ENCODE assay signal across 10 mouse cellular contexts in the genomic region with DNA sequence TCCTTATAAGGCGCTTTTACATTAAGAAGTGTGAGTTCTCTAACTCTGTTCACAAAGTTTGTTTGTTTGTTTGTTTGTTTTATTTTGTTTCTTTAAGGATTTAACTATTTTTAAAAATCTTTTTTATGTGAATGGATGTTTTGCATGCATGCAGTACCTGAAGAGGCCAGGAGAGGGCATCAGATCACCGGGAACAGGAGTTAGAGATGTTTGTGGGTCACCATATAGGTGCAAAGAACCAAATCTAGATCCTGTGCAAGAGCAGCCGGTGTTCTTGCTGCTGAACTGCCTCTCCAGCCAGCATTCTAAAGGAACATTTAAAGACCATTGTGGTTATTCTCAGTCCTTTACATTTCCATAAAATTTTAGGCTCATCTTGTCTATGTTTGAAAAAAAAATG. TPM values are rescaled to one million over a fixed set of nuclear protein-coding genes. Genes with fewer than 3 reads are reported as not detected.
DNase-seq lines count a peak whose midpoint lies in the region; ATAC-seq lines count a peak whose summit lies in the region.
"Had no signal": no experiment of that assay in that cellular context is flagged by ENCODE, and none has a peak within 500 bp of the region (broad histone marks: within the 10 kb centered on the region; RNA-seq: fewer than 3 reads in every experiment).

No protein-coding gene starts in this region.

- no peak overlapping the region for H3K4me2 ChIP-seq in intestine, embryonic 14.5 days (ENCODE audit: low read length)
- no peak overlapping the region for H3K4me2 ChIP-seq in intestine, embryonic 16.5 days (ENCODE audit: low read depth, low read length)
- H3K4me2 ChIP-seq: lung, embryonic 15.5 days had no signal

- H3K9ac ChIP-seq in intestine, embryonic 14.5 days (ENCODE audit: low read length) = no peak overlapping the region
- no peak overlapping the region for H3K9ac ChIP-seq in intestine, embryonic 16.5 days (ENCODE audit: low read depth, low read length)
- H3K9ac ChIP-seq: lung, embryonic 15.5 days had no signal

- H3K4me1 ChIP-seq in intestine, embryonic 14.5 days (replicated peaks; ENCODE audit: control insufficient read depth, insufficient read depth, low read length) = no peaks in the 10 kb centered on the region
- H3K4me1 ChIP-seq in intestine, embryonic 16.5 days (ENCODE audit: control insufficient read depth, insufficient read depth, low read length) = no peaks in the 10 kb centered on the region
- H3K4me1 ChIP-seq: lung, embryonic 15.5 days had no signal

- no peaks in the 10 kb centered on the region for H3K27me3 ChIP-seq in intestine, embryonic 14.5 days (replicated peaks; ENCODE audit: control insufficient read depth, insufficient read depth, low read length)
- no peaks in the 10 kb centered on the region for H3K27me3 ChIP-seq in intestine, embryonic 16.5 days (replicated peaks; ENCODE audit: control insufficient read depth, insufficient read depth, low read length)
- H3K27me3 ChIP-seq: lung, embryonic 15.5 days had no signal

- no peak for ATAC-seq in intestine, embryonic 14.5 days (replicated peaks; ENCODE audit: low FRiP score, low TSS enrichment, low read depth)
- ATAC-seq in intestine, embryonic 16.5 days = no peak

- no peaks in the 10 kb centered on the region for H3K9me3 ChIP-seq in intestine, embryonic 14.5 days (ENCODE audit: control insufficient read depth, low read length)
- H3K9me3 ChIP-seq in intestine, embryonic 16.5 days (ENCODE audit: control insufficient read depth, low read length) = no peaks in the 10 kb centered on the region
- H3K9me3 ChIP-seq: lung, embryonic 15.5 days had no signal

- H3K4me3 ChIP-seq in intestine, embryonic 14.5 days (ENCODE audit: low read depth, low read length) = no peak overlapping the region
- no peak overlapping the region for H3K4me3 ChIP-seq in intestine, embryonic 16.5 days (ENCODE audit: low read length)
- H3K4me3 ChIP-seq: erythroblast, embryonic 14.5 days; lung, embryonic 15.5 days had no signal

- no peak overlapping the region for H3K27ac ChIP-seq in intestine, embryonic 14.5 days (ENCODE audit: low read depth)
- no peak overlapping the region for H3K27ac ChIP-seq in intestine, embryonic 16.5 days (ENCODE audit: low read length)
- H3K27ac ChIP-seq: lung, embryonic 15.5 days had no signal

- DNase-seq in intestine, embryonic 14.5 days (ENCODE audit: low spot score) = peak; percentile 80
- peak; percentile 56 for DNase-seq in A20 (ENCODE audit: low read depth, low spot score)
- DNase-seq in ES-CJ7 (ENCODE audit: low read depth, low spot score) = peak; percentile 57
- peak; percentile 19 for DNase-seq in embryo, embryonic 11.5 days (ENCODE audit: low read depth, low spot score)
- DNase-seq in retina, postnatal 1 day = peak; percentile 49
- no peak for DNase-seq in left cerebral cortex, adult 11 months (ENCODE audit: low spot score)
- DNase-seq in right cerebral cortex, postnatal 10 days (ENCODE audit: low spot score in 2 of 2) = no peak

- no peaks in the 10 kb centered on the region for H3K36me3 ChIP-seq in intestine, embryonic 14.5 days (ENCODE audit: control insufficient read depth, insufficient read depth, low read length)
- no peaks in the 10 kb centered on the region for H3K36me3 ChIP-seq in intestine, embryonic 16.5 days (ENCODE audit: control insufficient read depth, insufficient read depth, low read length)
- H3K36me3 ChIP-seq: lung, embryonic 15.5 days had no signal

- WGBS in intestine, embryonic 14.5 days = 29% methylated on average over 3 of the region's 3 CpGs
- 39% methylated on average over 3 of the region's 3 CpGs for WGBS in intestine, embryonic 16.5 days

RNA-seq across cellular contexts. Expression of a gene that starts 52.1 kb away (rescaled TPM):
- polyA plus RNA-seq in intestine, embryonic 14.5 days (2014; fragmentation: Nextera tagmentation; extraction: Ambion mirVana) = 30.2 and 32.6 TPM in 2 replicates
- polyA plus RNA-seq in intestine, embryonic 16.5 days (2015; fragmentation: Nextera tagmentation; extraction: Ambion mirVana) = 15.5 and 16.5 TPM in 2 replicates

Comparison
In these comparisons a context has a peak if more than half of its experiments do, and no peak if none do; other contexts are left out.
1. DNase-seq: peak in intestine, embryonic 14.5 days (single experiment), A20 (single experiment), ES-CJ7 (single experiment), embryo, embryonic 11.5 days (single experiment) and retina, postnatal 1 day (single experiment); none in left cerebral cortex, adult 11 months (single experiment) and right cerebral cortex, postnatal 10 days (0 of 2).